Mouse (Mus musculus) CH12.LX (cell line): Measurements from ENCODE around the gene Sim1. TPM values are rescaled to one million over a fixed set of nuclear protein-coding genes. Genes with fewer than 3 reads are reported as not detected.

ENCODE experiments used
- DNase-seq: peaks from one replicate; pipeline ENCODE4 v3.0.0-alpha.2; 2013; ENCODE audit errors: extremely low read depth
- H3K27ac ChIP-seq: 2 replicates; pipeline ENCODE4 v1.5.1; 2012; ENCODE audit warnings: low read depth, mild to moderate bottlenecking, control low read depth, moderate library complexity; ENCODE audit not compliant: insufficient read depth
- H3K27me3 ChIP-seq: replicated peaks from 2 replicates; pipeline ENCODE3; 2012; ENCODE audit warnings: inconsistent platforms
- H3K36me3 ChIP-seq, 2 experiments: replicated peaks in 1 of 2; 2 replicates each; pipeline versions ENCODE3 to v1.6.1; 2012; ENCODE audit warnings: inconsistent platforms in 1 of 2, low read length in 1 of 2, mild to moderate bottlenecking in 1 of 2, mixed read lengths in 1 of 2, moderate library complexity in 1 of 2; ENCODE audit not compliant: control insufficient read depth in 1 of 2, insufficient read depth in 1 of 2
- H3K4me1 ChIP-seq, 2 experiments: 2 replicates each; pipeline ENCODE4 v1.6.1; 2012; ENCODE audit warnings: inconsistent platforms in 1 of 2, moderate library complexity in 1 of 2; ENCODE audit not compliant: insufficient read depth in 2 of 2, control insufficient read depth in 1 of 2
- H3K4me2 ChIP-seq: 2 replicates; pipeline ENCODE4 v1.6.1; 2012; ENCODE audit warnings: low read depth, mild to moderate bottlenecking, control low read depth; ENCODE audit not compliant: poor library complexity, insufficient read depth, severe bottlenecking
- H3K4me3 ChIP-seq, 3 experiments: fragments of 150-350 bp in 1 of 3; sonication (generic) in 1 of 3; replicated peaks in 1 of 3; 2 replicates each; pipeline versions ENCODE3 to v1.5.1; 2011 to 2012; ENCODE audit warnings: low read depth in 2 of 3, low read length in 2 of 3, mild to moderate bottlenecking in 2 of 3, moderate library complexity in 2 of 3, control low read depth in 1 of 3, improper control_type of control experiment in 1 of 3, inconsistent platforms in 1 of 3, mixed read lengths in 1 of 3; ENCODE audit not compliant: poor library complexity in 1 of 3
- H3K79me2 ChIP-seq: replicated peaks from 2 replicates; pipeline ENCODE4 v1.6.1; 2012; ENCODE audit warnings: mild to moderate bottlenecking, moderate library complexity; ENCODE audit not compliant: control insufficient read depth, poor library complexity, insufficient read depth, severe bottlenecking; ENCODE audit errors: extremely low read depth
- H3K9ac ChIP-seq: 2 replicates; pipeline ENCODE4 v1.6.1; 2012; ENCODE audit warnings: low read depth, mild to moderate bottlenecking, control low read depth, moderate library complexity; ENCODE audit not compliant: insufficient read depth
- H3K9me3 ChIP-seq: replicated peaks from 2 replicates; pipeline ENCODE3; 2012; ENCODE audit warnings: low read length, inconsistent platforms, mixed read lengths
- CHD2 ChIP-seq: IDR thresholded peaks from 2 replicates; pipeline ENCODE4 v1.6.1; 2011; ENCODE audit warnings: low read length, improper control_type of control experiment
- CTCF ChIP-seq, 2 experiments: IDR thresholded peaks in 1 of 2; conservative IDR thresholded peaks in 1 of 2; 2 replicates each; pipeline ENCODE4 v1.5.1; 2011 to 2012; ENCODE audit warnings: low read depth in 2 of 2, low read length in 2 of 2, improper control_type of control experiment in 1 of 2, inconsistent platforms in 1 of 2, mild to moderate bottlenecking in 1 of 2, moderate library complexity in 1 of 2
- ETS1 ChIP-seq: conservative IDR thresholded peaks from 2 replicates; pipeline ENCODE4 v1.6.1; 2012; ENCODE audit warnings: low read depth, mild to moderate bottlenecking, inconsistent platforms, low read length, improper control_type of control experiment, moderate library complexity
- IRF4 ChIP-seq: IDR thresholded peaks from 2 replicates; pipeline ENCODE4 v1.6.1; 2014; ENCODE audit warnings: low read depth, mild to moderate bottlenecking, inconsistent platforms, low read length, improper control_type of control experiment
- JUN ChIP-seq: IDR thresholded peaks from 2 replicates; pipeline ENCODE4 v1.6.1; 2011; ENCODE audit warnings: low read depth, mild to moderate bottlenecking, low read length, improper control_type of control experiment, moderate library complexity; ENCODE audit not compliant: insufficient read depth
- MAFK ChIP-seq: IDR thresholded peaks from 2 replicates; pipeline ENCODE4 v1.6.1; 2011; ENCODE audit warnings: low read length, improper control_type of control experiment; ENCODE audit not compliant: insufficient replicate concordance
- MEF2A ChIP-seq: IDR thresholded peaks from 2 replicates; pipeline ENCODE4 v1.6.1; 2014; ENCODE audit warnings: low read depth, mild to moderate bottlenecking, inconsistent platforms, low read length, improper control_type of control experiment, borderline replicate concordance
- POLR2A ChIP-seq: IDR thresholded peaks from 2 replicates; pipeline ENCODE4 v1.6.1; 2011; ENCODE audit warnings: low read depth, mild to moderate bottlenecking, improper control_type of control experiment, low read length
- POLR2AphosphoS2 ChIP-seq: IDR thresholded peaks from 2 replicates; pipeline ENCODE4 v1.6.1; 2011; ENCODE audit warnings: low read depth, low read length, improper control_type of control experiment
- RAD21 ChIP-seq: IDR thresholded peaks from 2 replicates; pipeline ENCODE4 v1.6.1; 2011; ENCODE audit warnings: low read depth, mild to moderate bottlenecking, low read length, improper control_type of control experiment, moderate library complexity
- RCOR1 ChIP-seq: conservative IDR thresholded peaks from 2 replicates; pipeline ENCODE4 v1.6.1; 2012; ENCODE audit warnings: low read depth, mild to moderate bottlenecking, inconsistent platforms, low read length, improper control_type of control experiment
- SMC3 ChIP-seq: IDR thresholded peaks from 2 replicates; pipeline ENCODE4 v1.6.1; 2011; ENCODE audit warnings: low read depth, low read length, improper control_type of control experiment
- TBP ChIP-seq: conservative IDR thresholded peaks from 2 replicates; pipeline ENCODE4 v1.6.1; 2011; ENCODE audit warnings: low read depth, low read length, improper control_type of control experiment
- UBTF ChIP-seq: IDR thresholded peaks from 2 replicates; pipeline ENCODE4 v1.6.1; 2012; ENCODE audit warnings: low read depth, mild to moderate bottlenecking, inconsistent platforms, low read length, improper control_type of control experiment, moderate library complexity
- ZC3H11A ChIP-seq: IDR thresholded peaks from 2 replicates; pipeline ENCODE4 v1.6.1; 2012; ENCODE audit warnings: low read depth, mild to moderate bottlenecking, inconsistent platforms, low read length, improper control_type of control experiment
- dilution Hi-C: fragments of 300-500 bp; cut with MboI; formaldehyde crosslinking; loops from 2 replicates; pipeline ENCODE4 v1.14.3; 2020; ENCODE audit warnings: low sequenced_read_pairs; ENCODE audit not compliant: extremely low pct_unique_long_range_greater_than_20kb, extremely low pct_ligation_motif_present
- in situ Hi-C: fragments of 300-500 bp; cut with MboI; formaldehyde crosslinking; loops from 3 replicates; pipeline ENCODE4 v1.14.3; 2019; ENCODE audit warnings: low sequenced_read_pairs, low pct_ligation_motif_present, low pct_unique_long_range_greater_than_20kb, mixed read lengths
- polyA plus RNA-seq: library from polyadenylated mRNA; unstranded; fragments of >175 nt; gene quantifications from 2 replicates; pipeline ENCODE4 v1.2.1, GENCODE M21; 2012; ENCODE audit warnings: low read depth; ENCODE audit not compliant: insufficient read length
- total RNA-seq, 2 experiments: library from RNA; depleted of rRNA; stranded (reverse); fragments of 300-350 nt in 1 of 2; fragments of >200 nt in 1 of 2; gene quantifications; 2 replicates each; pipeline ENCODE4 v1.2.3; 2012 to 2014

The Sim1 gene
- total and polyA plus RNA-seq, 3 experiments, result 0.03 to 0.07 (median 0.04) TPM

- H3K9me3 ChIP-seq, result peaks cover 5% of the 10 kb centered on the region
- H3K27me3 ChIP-seq, result no peaks in the 10 kb centered on the region
- no peak overlapping the region for H3K27ac ChIP-seq
- TF ChIP-seq MAFK (no peak), RCOR1 (no peak), CHD2 (no peak), JUN (no peak), POLR2AphosphoS2 (no peak), POLR2A (no peak), TBP (no peak)
- dilution Hi-C loops (no loop called here), in situ Hi-C loops (no loop called here)
- no peak for DNase-seq
- H3K9ac ChIP-seq, result no peak overlapping the region
- H3K4me1 ChIP-seq, result no peaks in the 10 kb centered on the region
- no peak overlapping the region for H3K4me3 ChIP-seq
- H3K79me2 ChIP-seq, result no peaks in the 10 kb centered on the region
- H3K36me3 ChIP-seq, result no peaks in the 10 kb centered on the region
- no peak overlapping the region for H3K4me2 ChIP-seq
Measured at GRCm38 (mm10) chr10:50901601-50902475, 7.3 kb downstream of the Sim1 start.

- peaks cover 5% of the 10 kb centered on the region for H3K9me3 ChIP-seq
- no peak overlapping the region for H3K4me3 ChIP-seq
- H3K9ac ChIP-seq, result no peak overlapping the region
- in situ Hi-C loops, result no loop called here
- no peaks in the 10 kb centered on the region for H3K36me3 ChIP-seq
- no peak for DNase-seq
- H3K27ac ChIP-seq, result no peak overlapping the region
- dilution Hi-C loops, result no loop called here
- H3K4me1 ChIP-seq, result peaks cover 0 to 9% of the 10 kb centered on the region in 2 experiments; a peak in 2 of 4 replicates
- TF ChIP-seq ZC3H11A, result no peak
- no peak for TF ChIP-seq ETS1
- TF ChIP-seq RAD21, result no peak
- no peak for TF ChIP-seq MEF2A
- no peak for TF ChIP-seq UBTF
- no peak for TF ChIP-seq CTCF (conservative IDR thresholded peaks at IDR 0.05 in 1 of 2, IDR thresholded peaks at IDR 0.05 in 1 of 2; ENCODE audit: low read depth in 2 of 2, low read length in 2 of 2)
- no peak for TF ChIP-seq SMC3
- TF ChIP-seq IRF4, result no peak
- no peak for TF ChIP-seq POLR2AphosphoS2
- H3K79me2 ChIP-seq, result no peaks in the 10 kb centered on the region
- no peak overlapping the region for H3K4me2 ChIP-seq
- no peaks in the 10 kb centered on the region for H3K27me3 ChIP-seq
Measured at GRCm38 (mm10) chr10:50902741-50903715, 8.5 kb downstream of the Sim1 start.
